Mouse (Mus musculus) neutrophil, adult 83 days (primary cell): ENCODE data around the gene Smarcb1. TPM values are rescaled to one million over a fixed set of nuclear protein-coding genes. Genes with fewer than 3 reads are reported as not detected.

Experiments used
- total RNA-seq, 2 experiments: library from RNA; stranded (reverse); gene quantifications; one replicate each; pipeline ENCODE4 v1.2.4; 2023

Gene Smarcb1
- total RNA-seq, result 10 to 100 TPM; 37.4 to 38.3 TPM

GRCm38 (mm10) chr10:75921026-75921725 lies at the start of gene Smarcb1:
Smarcb1 (minus strand) TSS chr10:75921617.

GRCm38 (mm10) chr10:75954381-75954811 lies 33.0 kb upstream of the Smarcb1 start, which contains the start of gene Gm5134:
Gm5134 (plus strand) TSS chr10:75954514.

DNA sequence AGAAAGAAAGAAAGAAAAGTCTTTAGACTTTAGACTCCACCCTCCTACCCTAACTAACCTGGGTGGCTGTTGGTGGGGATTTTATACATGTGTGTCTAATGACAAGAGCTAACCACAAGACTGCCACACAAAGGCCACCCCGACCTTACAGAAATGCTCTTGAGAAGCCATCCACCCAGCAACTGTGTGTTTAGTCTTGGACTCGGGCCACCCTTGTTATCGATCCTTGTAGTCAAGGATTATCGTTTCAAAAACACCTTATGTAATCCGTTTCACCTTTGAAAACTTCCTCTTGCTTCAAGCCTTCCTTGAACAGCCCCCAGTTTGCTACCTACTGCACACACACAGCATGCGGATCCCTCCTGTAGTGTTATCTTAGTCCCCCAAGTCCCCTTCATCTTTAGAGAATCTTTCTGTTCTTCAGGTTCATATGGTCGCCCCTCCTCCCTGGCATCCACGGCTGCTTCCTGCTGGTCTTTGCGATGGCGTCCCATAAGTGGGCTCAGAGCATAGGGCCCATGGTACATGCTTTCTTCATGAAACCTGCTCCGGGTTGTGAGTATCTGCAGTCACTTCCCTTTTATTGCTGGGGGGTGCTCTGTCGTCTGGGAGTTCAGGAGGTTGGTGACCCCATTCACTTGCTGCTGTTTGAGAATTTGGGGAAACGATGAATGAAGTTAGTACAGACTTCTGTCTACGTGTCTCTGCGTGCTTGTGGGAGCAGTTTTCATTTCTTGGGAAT lies 21.5 kb upstream of the Smarcb1 start, which contains the start of gene Vpreb3:
TSS of gene Vpreb3 (plus strand) at position 322 of the 742 bp plus-strand sequence.

DNA sequence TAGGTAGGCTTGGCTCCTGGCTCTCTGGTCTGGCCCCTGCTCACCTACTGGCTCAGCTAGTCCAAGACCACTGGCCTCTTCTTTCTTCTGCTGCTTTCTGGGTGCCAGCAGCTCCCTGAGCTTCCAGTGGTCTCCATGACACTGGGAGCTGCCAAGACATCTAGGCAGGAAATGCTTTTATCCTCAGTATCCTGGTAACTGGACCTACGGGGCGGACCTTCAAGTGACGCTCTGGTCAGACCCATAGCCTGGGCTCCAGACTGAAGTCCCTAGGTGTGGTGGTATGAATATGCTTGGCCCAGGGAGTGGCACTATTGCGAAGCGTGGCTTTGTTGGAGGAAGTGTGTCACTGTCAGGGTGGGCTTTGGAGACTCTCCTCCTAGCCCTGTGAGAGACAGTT lies 19.1 kb upstream of the Smarcb1 start, which contains the start of gene Gm867:
TSS of gene Gm867 (minus strand) at position 153 of the 400 bp plus-strand sequence.

DNA sequence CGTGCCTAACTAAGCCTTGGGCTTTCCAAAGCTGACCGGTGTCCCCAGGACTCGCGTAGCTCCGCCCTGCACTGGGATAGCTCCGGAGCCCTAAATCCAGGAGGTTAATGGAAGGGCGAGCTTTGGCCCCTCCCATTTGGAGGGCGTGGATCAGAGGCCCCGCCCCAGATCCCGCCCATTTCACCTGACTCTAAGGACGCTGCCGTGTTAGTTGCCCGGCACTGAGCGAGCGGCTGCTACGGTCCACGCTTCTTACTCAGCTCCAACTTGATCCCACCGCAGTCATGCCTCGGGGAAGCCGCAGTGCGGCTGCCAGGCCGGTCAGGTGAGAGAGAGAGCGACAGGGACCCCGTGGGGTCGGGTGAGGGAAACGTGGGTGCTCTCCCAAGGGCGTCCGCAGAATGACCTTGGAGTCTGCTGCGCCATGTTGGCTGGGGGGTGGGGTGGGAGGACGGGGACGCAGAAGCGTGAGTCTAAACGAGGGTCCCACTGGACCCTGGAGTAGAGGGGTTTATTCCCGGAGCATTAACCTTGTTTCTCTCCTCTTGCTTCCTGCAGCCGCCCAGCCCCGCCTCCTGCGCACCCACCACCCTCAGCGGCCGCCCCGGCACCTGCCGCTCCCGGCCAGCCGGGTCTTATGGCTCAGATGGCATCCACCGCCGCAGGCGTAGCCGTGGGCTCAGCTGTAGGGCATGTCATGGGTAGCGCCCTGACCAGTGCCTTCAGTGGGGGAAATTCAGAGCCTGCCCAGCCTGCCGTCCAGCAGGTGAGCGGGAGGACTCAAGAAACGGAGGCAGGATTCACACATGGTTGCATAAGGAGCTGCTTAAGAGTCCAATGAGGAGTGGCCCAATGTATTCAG lies 14.5 kb upstream of the Smarcb1 start, which contains the start of gene Mmp11:
TSS of gene Mmp11 (minus strand) at position 817 of the 862 bp plus-strand sequence.

GRCm38 (mm10) chr10:75932891-75933290 lies 11.5 kb upstream of the Smarcb1 start, which contains the start of gene Chchd10:
Chchd10 (plus strand) TSS chr10:75933130.

DNA sequence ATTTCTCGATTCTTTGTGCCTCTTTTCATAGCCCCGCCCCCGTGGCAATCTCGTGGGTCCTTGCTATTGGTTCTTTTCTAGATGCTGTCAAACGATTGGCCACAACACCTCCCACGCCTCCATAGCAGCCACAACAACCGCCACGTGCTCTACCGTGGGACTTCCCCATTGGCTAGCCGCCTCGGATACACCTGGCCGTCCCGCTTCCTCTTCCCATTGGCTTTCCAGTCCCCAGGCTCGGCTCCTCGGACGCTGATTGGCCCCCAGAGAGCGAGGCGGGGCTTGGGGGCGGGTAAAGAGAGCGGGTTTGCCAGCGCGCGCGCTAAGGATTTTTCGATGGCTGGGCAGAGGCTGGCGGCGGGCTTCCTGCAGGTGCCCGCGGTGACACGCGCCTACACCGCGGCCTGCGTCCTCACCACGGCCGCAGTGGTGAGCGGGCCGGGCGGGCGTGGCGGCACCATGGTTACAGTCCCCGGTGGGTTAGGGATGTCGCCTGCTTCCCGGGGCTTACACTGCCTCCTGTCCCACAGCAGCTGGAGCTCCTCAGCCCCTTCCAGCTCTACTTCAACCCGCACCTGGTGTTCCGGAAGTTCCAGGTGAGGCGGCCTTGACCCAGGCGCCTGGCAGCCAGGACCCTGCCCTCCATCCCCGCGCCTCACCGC lies 28.2 kb downstream of the Smarcb1 start, which contains the start of gene Derl3:
TSS of gene Derl3 (plus strand) at position 325 of the 662 bp plus-strand sequence.

GRCm38 (mm10) chr10:75859786-75860470 lies 61.5 kb downstream of the Smarcb1 start, which contains the start of gene Mif:
Mif (minus strand) TSS chr10:75860240.

Other genes with a start within 250 kb of the Smarcb1 start
- gene Cabin1, start 157.3 kb downstream of the Smarcb1 start, total RNA-seq, result 10 to 100 TPM; 51.9 to 64.5 TPM
- 10 to 100 TPM; 11.9 to 16.8 TPM for gene Ddt, start 148.2 kb downstream of the Smarcb1 start, total RNA-seq
- not detected for gene Gm20441, start 140.7 kb downstream of the Smarcb1 start, total RNA-seq
- 1 to 10 TPM; 3.3 TPM for gene Gstt3, start 140.2 kb downstream of the Smarcb1 start, total RNA-seq
- 1 to 10 TPM; 3.3 to 3.7 TPM for gene Gstt1, start 123.0 kb downstream of the Smarcb1 start, total RNA-seq
- gene Gstt4, start 99.1 kb downstream of the Smarcb1 start, total RNA-seq, result not detected
- 1 to 10 TPM; 4.0 to 7.5 TPM for gene Gstt2, start 84.2 kb downstream of the Smarcb1 start, total RNA-seq
- gene Mif, start 61.4 kb downstream of the Smarcb1 start, total RNA-seq, result 10 to 100 TPM; 68.8 to 78.6 TPM
- 1 to 10 TPM; 1.2 to 1.8 TPM for gene Derl3, start 28.2 kb downstream of the Smarcb1 start, total RNA-seq
- 10 to 100 TPM in 1 of 2 experiments, 1 to 10 TPM in 1; 8.0 to 10.3 TPM for gene Chchd10, start 11.5 kb upstream of the Smarcb1 start, total RNA-seq
- gene Mmp11, start 14.9 kb upstream of the Smarcb1 start, total RNA-seq, result under 1 TPM in 1 of 2 experiments, not detected in 1; 0.20 TPM
- gene Gm867, start 19.1 kb upstream of the Smarcb1 start, total RNA-seq, result 1 to 10 TPM; 1.0 to 1.6 TPM
- 1 to 10 TPM; 2.6 to 3.6 TPM for gene Vpreb3, start 21.4 kb upstream of the Smarcb1 start, total RNA-seq
- gene Gm5134, start 32.9 kb upstream of the Smarcb1 start, total RNA-seq, result under 1 TPM in 1 of 2 experiments, not detected in 1; 0.13 TPM
- gene Zfp280b, start 111.0 kb upstream of the Smarcb1 start, total RNA-seq, result 1 to 10 TPM; 3.3 to 5.6 TPM
- not detected for gene Slc5a4b, start 189.3 kb upstream of the Smarcb1 start, total RNA-seq
- gene Slc5a4a, start 225.8 kb upstream of the Smarcb1 start, total RNA-seq, result not detected